Mouse (Mus musculus) MEL (cell line): ENCODE results near the gene Entr1. TPM values are rescaled to one million over a fixed set of nuclear protein-coding genes. Genes with fewer than 3 reads are reported as not detected.

Experiments
- DNase-seq: peaks from one replicate; pipeline ENCODE4 v3.0.0; 2011; ENCODE audit warnings: low read depth, low spot score
- H3K27ac ChIP-seq: 2 replicates; pipeline ENCODE4 v1.5.1; 2012; ENCODE audit warnings: low read depth, mild to moderate bottlenecking, control low read depth, low read length, moderate library complexity; ENCODE audit not compliant: control insufficient read depth
- H3K27me3 ChIP-seq, 2 experiments: fragments of 150-350 bp in 1 of 2; sonication (generic) in 1 of 2; 2 replicates each; pipeline ENCODE4 v1.6.1; 2012; ENCODE audit warnings: low read length in 2 of 2, mild to moderate bottlenecking in 2 of 2, improper control_type of control experiment in 1 of 2, moderate library complexity in 1 of 2; ENCODE audit not compliant: insufficient read depth in 2 of 2, control insufficient read depth in 1 of 2
- H3K36me3 ChIP-seq, 2 experiments: 2 replicates each; pipeline ENCODE4 v1.6.1; 2012 to 2014; ENCODE audit warnings: low read length in 2 of 2, improper control_type of control experiment in 1 of 2, inconsistent platforms in 1 of 2, mild to moderate bottlenecking in 1 of 2; ENCODE audit not compliant: insufficient read depth in 2 of 2, control insufficient read depth in 1 of 2
- H3K4me1 ChIP-seq, 2 experiments: fragments of 150-350 bp in 1 of 2; sonication (generic) in 1 of 2; 2 replicates each; pipeline ENCODE4 v1.6.1; 2012; ENCODE audit warnings: low read length in 2 of 2, improper control_type of control experiment in 1 of 2, mild to moderate bottlenecking in 1 of 2; ENCODE audit not compliant: insufficient read depth in 2 of 2, control insufficient read depth in 1 of 2
- H3K4me3 ChIP-seq, 2 experiments: fragments of 150-350 bp in 1 of 2; sonication (generic) in 1 of 2; 2 replicates each; pipeline ENCODE4 v1.5.1; 2012; ENCODE audit warnings: low read depth in 2 of 2, low read length in 2 of 2, mild to moderate bottlenecking in 2 of 2, moderate library complexity in 2 of 2, control low read depth in 1 of 2, improper control_type of control experiment in 1 of 2; ENCODE audit not compliant: control insufficient read depth in 1 of 2, insufficient read depth in 1 of 2
- H3K79me2 ChIP-seq: 2 replicates; pipeline ENCODE4 v1.6.1; 2012; ENCODE audit warnings: mild to moderate bottlenecking, low read length, moderate library complexity; ENCODE audit not compliant: control insufficient read depth, poor library complexity, insufficient read depth
- H3K9ac ChIP-seq: 2 replicates; pipeline ENCODE4 v1.6.1; 2012; ENCODE audit warnings: low read depth, mild to moderate bottlenecking, control low read depth, low read length, moderate library complexity; ENCODE audit not compliant: control insufficient read depth, poor library complexity, severe bottlenecking
- H3K9me3 ChIP-seq: fragments of 150-350 bp; sonication (generic); replicated peaks from 2 replicates; pipeline ENCODE4 v1.6.1; 2012; ENCODE audit warnings: mild to moderate bottlenecking, low read length, improper control_type of control experiment, moderate library complexity; ENCODE audit not compliant: insufficient read depth
- BHLHE40 ChIP-seq: IDR thresholded peaks from 2 replicates; pipeline ENCODE4 v1.6.1; 2012; ENCODE audit warnings: low read depth, mild to moderate bottlenecking, inconsistent platforms, low read length, improper control_type of control experiment, borderline replicate concordance
- CTCF ChIP-seq, 3 experiments: IDR thresholded peaks in 2 of 3; conservative IDR thresholded peaks in 1 of 3; 2 replicates each; pipeline ENCODE4 v1.5.1; 2011 to 2012; ENCODE audit warnings: low read length in 3 of 3, low read depth in 2 of 3, mild to moderate bottlenecking in 2 of 3, improper control_type of control experiment in 1 of 3, inconsistent platforms in 1 of 3, mixed read lengths in 1 of 3, moderate library complexity in 1 of 3; ENCODE audit not compliant: control insufficient read depth in 1 of 3, insufficient read depth in 1 of 3, poor library complexity in 1 of 3, severe bottlenecking in 1 of 3
- JUND ChIP-seq: IDR thresholded peaks from 2 replicates; pipeline ENCODE4 v1.6.1; 2011; ENCODE audit warnings: low read depth, mild to moderate bottlenecking, improper control_type of control experiment, low read length
- MAFK ChIP-seq: IDR thresholded peaks from 2 replicates; pipeline ENCODE4 v1.6.1; 2011; ENCODE audit warnings: low read depth, mild to moderate bottlenecking, low read length, improper control_type of control experiment, borderline replicate concordance
- MAX ChIP-seq: IDR thresholded peaks from 2 replicates; pipeline ENCODE4 v1.6.1; 2011; ENCODE audit warnings: low read length, improper control_type of control experiment
- MAZ ChIP-seq: IDR thresholded peaks from 2 replicates; pipeline ENCODE4 v1.6.1; 2012; ENCODE audit warnings: low read depth, mild to moderate bottlenecking, inconsistent platforms, low read length, improper control_type of control experiment
- MEF2A ChIP-seq: IDR thresholded peaks from 2 replicates; pipeline ENCODE4 v1.6.1; 2014; ENCODE audit warnings: low read depth, mild to moderate bottlenecking, inconsistent platforms, low read length, improper control_type of control experiment; ENCODE audit not compliant: poor library complexity, insufficient replicate concordance, severe bottlenecking; ENCODE audit errors: extremely low read depth
- MXI1 ChIP-seq: IDR thresholded peaks from 2 replicates; pipeline ENCODE4 v1.6.1; 2011; ENCODE audit warnings: mild to moderate bottlenecking, low read depth, low read length, improper control_type of control experiment
- MYC ChIP-seq: IDR thresholded peaks from 2 replicates; pipeline ENCODE4 v1.6.1; 2011; ENCODE audit warnings: low read depth, mild to moderate bottlenecking, low read length, improper control_type of control experiment, moderate library complexity
- POLR2A ChIP-seq, 2 experiments: IDR thresholded peaks; 2 replicates each; pipeline ENCODE4 v1.6.1; 2011 to 2012; ENCODE audit warnings: low read length in 2 of 2, mild to moderate bottlenecking in 2 of 2, control low read depth in 1 of 2, improper control_type of control experiment in 1 of 2, low read depth in 1 of 2, moderate library complexity in 1 of 2; ENCODE audit not compliant: control insufficient read depth in 1 of 2, insufficient read depth in 1 of 2, poor library complexity in 1 of 2
- POLR2AphosphoS2 ChIP-seq: IDR thresholded peaks from 2 replicates; pipeline ENCODE4 v1.6.1; 2011; ENCODE audit warnings: low read length, improper control_type of control experiment
- RAD21 ChIP-seq: IDR thresholded peaks from 2 replicates; pipeline ENCODE4 v1.6.1; 2011; ENCODE audit warnings: mild to moderate bottlenecking, low read depth, low read length, improper control_type of control experiment
- SIN3A ChIP-seq: IDR thresholded peaks from 2 replicates; pipeline ENCODE4 v1.6.1; 2012; ENCODE audit warnings: low read length, improper control_type of control experiment, inconsistent platforms
- TAL1 ChIP-seq: IDR thresholded peaks from 2 replicates; pipeline ENCODE4 v1.6.1; 2012; ENCODE audit warnings: mild to moderate bottlenecking, inconsistent platforms, low read length, moderate library complexity, mixed read lengths
- UBTF ChIP-seq: IDR thresholded peaks from 2 replicates; pipeline ENCODE4 v1.6.1; 2012; ENCODE audit warnings: low read depth, mild to moderate bottlenecking, inconsistent platforms, low read length, improper control_type of control experiment, moderate library complexity, borderline replicate concordance; ENCODE audit not compliant: insufficient read depth
- USF2 ChIP-seq, 2 experiments: IDR thresholded peaks; 2 replicates each; pipeline ENCODE4 v1.6.1; 2011 to 2012; ENCODE audit warnings: improper control_type of control experiment in 2 of 2, low read length in 2 of 2, borderline replicate concordance in 1 of 2, inconsistent platforms in 1 of 2, low read depth in 1 of 2, mild to moderate bottlenecking in 1 of 2; ENCODE audit not compliant: insufficient read depth in 1 of 2
- ZMIZ1 ChIP-seq: IDR thresholded peaks from 2 replicates; pipeline ENCODE4 v1.6.1; 2012; ENCODE audit warnings: low read depth, mild to moderate bottlenecking, inconsistent platforms, low read length, improper control_type of control experiment, moderate library complexity
- polyA plus RNA-seq, 2 experiments: library from polyadenylated mRNA; stranded (reverse) in 1 of 2; unstranded in 1 of 2; fragments of >175 nt in 1 of 2; fragments of >200 nt in 1 of 2; gene quantifications; 2 replicates each; pipeline versions ENCODE4 v1.2.1 to v1.2.4; 2012; ENCODE audit warnings: low replicate concordance in 2 of 2, low read depth in 1 of 2; ENCODE audit not compliant: insufficient read length in 2 of 2, insufficient read depth in 1 of 2, missing spikeins in 1 of 2
- total RNA-seq: library from RNA; depleted of rRNA; stranded (reverse); fragments of 300-350 nt; gene quantifications from 2 replicates; pipeline ENCODE4 v1.2.3, GENCODE M21; 2012

Entr1 gene
- total and polyA plus RNA-seq, 3 experiments: 63.6 to 71.1 TPM; not detected in 1

DNA sequence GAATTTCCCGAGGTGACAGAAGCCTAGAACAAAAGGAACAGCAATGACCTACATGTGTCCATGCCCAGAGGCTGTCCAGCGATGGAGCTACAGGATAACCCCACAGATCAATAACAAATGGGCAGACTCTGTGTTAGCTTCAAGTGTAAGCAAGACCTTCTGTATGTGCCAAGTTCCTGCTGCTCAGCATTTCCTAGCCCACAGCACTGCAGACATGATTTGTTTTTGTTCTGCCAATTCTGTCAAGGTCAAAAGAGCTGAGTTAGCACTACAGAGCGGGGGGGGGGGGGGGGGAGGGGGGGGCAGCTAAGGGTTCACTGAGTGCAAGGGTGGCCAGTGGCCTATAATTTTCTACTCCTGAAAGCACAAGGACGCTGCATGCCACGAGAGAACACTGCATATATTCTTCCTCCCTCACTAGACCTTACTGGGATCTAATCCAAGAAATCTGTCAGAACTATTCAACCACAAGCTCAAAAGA lies 21.9 kb upstream of the Entr1 start:
- DNase-seq: no peak
- no peak for TF ChIP-seq POLR2AphosphoS2
- TF ChIP-seq MXI1: no peak
- TF ChIP-seq MYC: no peak
- no peak for TF ChIP-seq BHLHE40
- no peak for TF ChIP-seq ZMIZ1
- no peak for TF ChIP-seq RAD21
- no peak for TF ChIP-seq SIN3A
- no peak for TF ChIP-seq MAFK
- TF ChIP-seq JUND: no peak
- no peak for TF ChIP-seq MAZ
- TF ChIP-seq MAX: no peak
- TF ChIP-seq UBTF: no peak
- TF ChIP-seq USF2 (IDR thresholded peaks at IDR 0.05; ENCODE audit: borderline replicate concordance in 1 of 2, insufficient read depth in 1 of 2, low read depth in 1 of 2, low read length in 2 of 2): no peak
- TF ChIP-seq MEF2A: no peak
- no peak for TF ChIP-seq POLR2A (IDR thresholded peaks at IDR 0.05; ENCODE audit: control insufficient read depth in 1 of 2, insufficient read depth in 1 of 2, low read depth in 1 of 2, low read length in 2 of 2, poor library complexity in 1 of 2)
- no peak for TF ChIP-seq TAL1
- Histone ChIP-seq H3K79me2 (peaks cover 18% of the 10 kb centered on the region), H3K4me1 (peaks cover 1 to 19% of the 10 kb centered on the region in 2 experiments; a peak in 3 of 4 replicates), H3K4me3 (no peak overlapping the region), H3K36me3 (no peaks in the 10 kb centered on the region; a peak in 1 of 4 replicates), H3K27ac (no peak overlapping the region), H3K9me3 (no peaks in the 10 kb centered on the region), H3K9ac (no peak overlapping the region), H3K27me3 (no peaks in the 10 kb centered on the region)

DNA sequence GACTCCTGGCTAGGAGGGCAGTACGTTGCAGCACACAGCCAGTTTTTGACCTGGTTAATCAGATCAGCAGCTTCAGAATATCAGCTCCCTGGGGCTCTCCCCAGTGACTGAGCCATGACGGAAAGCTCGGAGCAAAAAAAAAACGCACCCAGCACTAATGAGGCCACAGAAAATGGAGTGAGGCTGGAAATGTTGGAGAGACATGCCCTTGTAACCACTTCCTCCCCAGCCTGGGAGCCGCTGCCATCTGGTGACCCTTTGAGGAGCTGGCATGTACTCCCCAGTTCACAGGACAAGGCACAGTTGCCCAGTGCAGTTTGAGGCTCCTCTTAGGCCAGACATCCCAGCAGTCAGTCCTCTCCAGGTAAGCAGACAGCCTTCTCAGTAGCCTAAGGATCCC lies 21.0 kb upstream of the Entr1 start:
- no peak overlapping the region for H3K27ac ChIP-seq
- no peak overlapping the region for H3K9ac ChIP-seq

More for the DNA sequence above, 21.0 kb upstream of the Entr1 start:
- no peaks in the 10 kb centered on the region for H3K9me3 ChIP-seq
- DNase-seq: no peak
- H3K36me3 ChIP-seq: no peaks in the 10 kb centered on the region; a peak in 1 of 4 replicates
- no peaks in the 10 kb centered on the region for H3K27me3 ChIP-seq
- TF ChIP-seq CTCF (IDR thresholded peaks at IDR 0.05 in 2 of 3, conservative IDR thresholded peaks at IDR 0.05 in 1 of 3; ENCODE audit: control insufficient read depth in 1 of 3, insufficient read depth in 1 of 3, low read depth in 2 of 3, low read length in 3 of 3, poor library complexity in 1 of 3, severe bottlenecking in 1 of 3): peak in 2 of 3 experiments; percentile 4 to 17; a peak in 2 of 6 replicates
- TF ChIP-seq SIN3A: no peak
- TF ChIP-seq, all 39 proteins: peak for 1
- peaks cover 1 to 19% of the 10 kb centered on the region in 2 experiments; a peak in 3 of 4 replicates for H3K4me1 ChIP-seq
- H3K4me3 ChIP-seq: no peak overlapping the region
- H3K79me2 ChIP-seq: peaks cover 18% of the 10 kb centered on the region
